Mouse (Mus musculus): Measurements from ENCODE around the gene Ick. TPM values are rescaled to one million over a fixed set of nuclear protein-coding genes. Genes with fewer than 3 reads are reported as not detected.
"Not testable (repeated sequence)": the region's sequence is repeated elsewhere in the genome, so short reads cannot be mapped to it uniquely, and the experiment has no call there.

The Ick gene
- polyA plus RNA-seq, 1 experiment from 2014 or later: 33.9 TPM

GRCm38 (mm10) chr9:78164741-78165140, 55.7 kb downstream of the Ick start:
- 92% methylated on average over 3 of the region's 3 CpGs for WGBS
- no peak for ATAC-seq (ENCODE audit: low FRiP score, low read depth)
- no peak overlapping the region for H3K9ac ChIP-seq

GRCm38 (mm10) chr9:78165454-78165853, 56.5 kb downstream of the Ick start:
- H3K4me1 ChIP-seq: no peaks in the 10 kb centered on the region
- WGBS: 90% methylated on average over 6 of the region's 6 CpGs
- H3K36me3 ChIP-seq: peaks cover 88% of the 10 kb centered on the region
- H3K27me3 ChIP-seq: no peaks in the 10 kb centered on the region
- no peaks in the 10 kb centered on the region for H3K9me3 ChIP-seq
- no peak overlapping the region for H3K27ac ChIP-seq
- H3K4me2 ChIP-seq (replicated peaks): no peak overlapping the region
- H3K9ac ChIP-seq: no peak overlapping the region
- ATAC-seq (ENCODE audit: low FRiP score, low read depth): no peak
- H3K4me3 ChIP-seq: no peak overlapping the region

More at GRCm38 (mm10) chr9:78164741-78165140, 55.7 kb downstream of the Ick start:
- Histone ChIP-seq H3K27ac (no peak overlapping the region), H3K9me3 (no peaks in the 10 kb centered on the region), H3K4me3 (no peak overlapping the region), H3K36me3 (peaks cover 92% of the 10 kb centered on the region), H3K4me1 (no peaks in the 10 kb centered on the region), H3K27me3 (no peaks in the 10 kb centered on the region), H3K4me2 (replicated peaks) (no peak overlapping the region)

GRCm38 (mm10) chr9:78166694-78167452, 57.9 kb downstream of the Ick start:
- Histone ChIP-seq H3K9ac (no peak overlapping the region), H3K4me3 (no peak overlapping the region), H3K27me3 (no peaks in the 10 kb centered on the region), H3K9me3 (no peaks in the 10 kb centered on the region), H3K36me3 (peaks cover 74% of the 10 kb centered on the region), H3K4me1 (no peaks in the 10 kb centered on the region), H3K27ac (no peak overlapping the region), H3K4me2 (replicated peaks) (no peak overlapping the region)
- ATAC-seq (ENCODE audit: low FRiP score, low read depth): no peak
- 89% methylated on average over 19 of the region's 19 CpGs for WGBS

- ATAC-seq (ENCODE audit: low FRiP score, low read depth): no peak
- Histone ChIP-seq H3K36me3 (peaks cover 68% of the 10 kb centered on the region), H3K4me3 (no peak overlapping the region)
Observed at GRCm38 (mm10) chr9:78167453-78167969, 58.5 kb downstream of the Ick start.

GRCm38 (mm10) chr9:78168864-78169263, 59.9 kb downstream of the Ick start:
- 91% methylated on average over 6 of the region's 6 CpGs for WGBS
- H3K9ac ChIP-seq: no peak overlapping the region
- H3K4me1 ChIP-seq: no peaks in the 10 kb centered on the region
- no peak overlapping the region for H3K4me3 ChIP-seq
- H3K27ac ChIP-seq: no peak overlapping the region
- H3K9me3 ChIP-seq: no peaks in the 10 kb centered on the region
- peaks cover 56% of the 10 kb centered on the region for H3K36me3 ChIP-seq
- no peaks in the 10 kb centered on the region for H3K27me3 ChIP-seq
- no peak for ATAC-seq (ENCODE audit: low FRiP score, low read depth)
- H3K4me2 ChIP-seq (replicated peaks): no peak overlapping the region

More at GRCm38 (mm10) chr9:78167453-78167969, 58.5 kb downstream of the Ick start:
- H3K4me2 ChIP-seq (replicated peaks): no peak overlapping the region
- H3K27ac ChIP-seq: no peak overlapping the region
- no peak overlapping the region for H3K9ac ChIP-seq
- no peaks in the 10 kb centered on the region for H3K27me3 ChIP-seq
- H3K4me1 ChIP-seq: no peaks in the 10 kb centered on the region
- no peaks in the 10 kb centered on the region for H3K9me3 ChIP-seq
- WGBS: 94% methylated on average over 19 of the region's 19 CpGs

- H3K9me3 ChIP-seq: no peaks in the 10 kb centered on the region
- H3K4me3 ChIP-seq: no peak overlapping the region
- peaks cover 3% of the 10 kb centered on the region; the same call in 1 of the 2 replicates for H3K4me1 ChIP-seq
- H3K4me2 ChIP-seq (replicated peaks): no peak overlapping the region
- no peak for ATAC-seq (ENCODE audit: low FRiP score, low read depth)
- no peaks in the 10 kb centered on the region for H3K27me3 ChIP-seq
- H3K9ac ChIP-seq: no peak overlapping the region
- 68% methylated on average over 1 of the region's 1 CpGs for WGBS
- H3K36me3 ChIP-seq: peaks cover 10% of the 10 kb centered on the region
- H3K27ac ChIP-seq: no peak overlapping the region
Observed at GRCm38 (mm10) chr9:78174016-78174415, 65.0 kb downstream of the Ick start.

GRCm38 (mm10) chr9:78174925-78175276, 65.9 kb downstream of the Ick start:
- ATAC-seq (ENCODE audit: low FRiP score, low read depth): peak; percentile 33; the same call in 1 of the 2 replicates
- H3K4me1 ChIP-seq; H3K9ac ChIP-seq; H3K4me3 ChIP-seq; H3K27me3 ChIP-seq; H3K9me3 ChIP-seq; H3K36me3 ChIP-seq; H3K4me2 ChIP-seq (replicated peaks); H3K27ac ChIP-seq: not testable (repeated sequence)
- WGBS: 43% methylated on average over 3 of the region's 3 CpGs

- Histone ChIP-seq H3K27ac (peak overlapping the region; percentile 97), H3K36me3 (no peaks in the 10 kb centered on the region; the same call in 1 of the 2 replicates), H3K4me2 (replicated peaks) (peak overlapping the region; percentile 64), H3K27me3 (no peaks in the 10 kb centered on the region), H3K9ac (peak overlapping the region; percentile 88), H3K9me3 (no peaks in the 10 kb centered on the region), H3K4me1 (peaks cover 3% of the 10 kb centered on the region; the same call in 1 of the 2 replicates), H3K4me3 (peak overlapping the region; percentile 64)
- WGBS: under 1% methylated on average over 53 of the region's 58 CpGs
- peak; percentile 98 for ATAC-seq (ENCODE audit: low FRiP score, low read depth)
Observed at GRCm38 (mm10) chr9:78175277-78176200, 66.5 kb downstream of the Ick start.

- ATAC-seq (ENCODE audit: low FRiP score, low read depth): peak; percentile 54
- no peaks in the 10 kb centered on the region for H3K9me3 ChIP-seq
- H3K4me2 ChIP-seq (replicated peaks): peak overlapping the region; percentile 64
- WGBS: 2% methylated on average over 22 of the region's 22 CpGs
- no peaks in the 10 kb centered on the region for H3K27me3 ChIP-seq
- H3K27ac ChIP-seq: peak overlapping the region; percentile 97
- H3K4me1 ChIP-seq: peaks cover 3% of the 10 kb centered on the region; the same call in 1 of the 2 replicates
- peak overlapping the region; percentile 88 for H3K9ac ChIP-seq
- H3K4me3 ChIP-seq: peak overlapping the region; percentile 64
- H3K36me3 ChIP-seq: no peaks in the 10 kb centered on the region
Observed at GRCm38 (mm10) chr9:78176201-78176727, 67.3 kb downstream of the Ick start.

GRCm38 (mm10) chr9:78176831-78177230, 67.8 kb downstream of the Ick start:
- H3K4me2 ChIP-seq (replicated peaks): peak overlapping the region; percentile 64
- H3K4me3 ChIP-seq: peak overlapping the region; percentile 64
- H3K4me1 ChIP-seq: peaks cover 3% of the 10 kb centered on the region; the same call in 1 of the 2 replicates
- no peaks in the 10 kb centered on the region for H3K36me3 ChIP-seq
- no peaks in the 10 kb centered on the region for H3K27me3 ChIP-seq
- H3K9ac ChIP-seq: peak overlapping the region; percentile 88
- no peak for ATAC-seq (ENCODE audit: low FRiP score, low read depth)
- no peaks in the 10 kb centered on the region for H3K9me3 ChIP-seq
- H3K27ac ChIP-seq: peak overlapping the region; percentile 97; the same call in 1 of the 2 replicates
- WGBS: 29% methylated on average over 7 of the region's 7 CpGs

- Histone ChIP-seq H3K9ac (no peak overlapping the region), H3K27me3 (no peaks in the 10 kb centered on the region), H3K4me1 (peaks cover 3% of the 10 kb centered on the region; the same call in 1 of the 2 replicates), H3K9me3 (no peaks in the 10 kb centered on the region; the same call in 1 of the 2 replicates), H3K27ac (no peak overlapping the region), H3K36me3 (no peaks in the 10 kb centered on the region), H3K4me3 (no peak overlapping the region), H3K4me2 (replicated peaks) (no peak overlapping the region)
- ATAC-seq (ENCODE audit: low FRiP score, low read depth): no peak
- 82% methylated on average over 5 of the region's 5 CpGs for WGBS
Observed at GRCm38 (mm10) chr9:78178197-78178596, 69.2 kb downstream of the Ick start.
